Mouse (Mus musculus) lung, postnatal 0 days (tissue): ENCODE data around the gene Ninl. TPM values are rescaled to one million over a fixed set of nuclear protein-coding genes. Genes with fewer than 3 reads are reported as not detected.
A peak's percentile ranks its signal among the peaks of the same experiment; 100 is the strongest.

Source experiments
- ATAC-seq: fragments of 200-750 bp; cut with Nextera tagmentation; 2 replicates; pipeline ENCODE4 v1.8.0; 2017; ENCODE audit warnings: moderate library complexity
- DNase-seq: peaks from one replicate; pipeline ENCODE4 v3.0.0-alpha.2; 2016; ENCODE audit warnings: low spot score
- H3K27ac ChIP-seq: fragments of 300-500 bp; sonication (generic); 2 replicates; pipeline ENCODE4 v1.5.1; 2014; ENCODE audit warnings: antibody characterized with exemption, mild to moderate bottlenecking, low read length, mixed read lengths
- H3K27me3 ChIP-seq: fragments of 300-500 bp; sonication (generic); replicated peaks from 2 replicates; pipeline ENCODE4 v1.6.1; 2014; ENCODE audit warnings: low read length, mixed read lengths; ENCODE audit not compliant: insufficient read depth
- H3K36me3 ChIP-seq: fragments of 300-500 bp; sonication (generic); 2 replicates; pipeline ENCODE4 v1.6.1; 2014; ENCODE audit warnings: low read length, mixed read lengths; ENCODE audit not compliant: insufficient read depth
- H3K4me1 ChIP-seq: fragments of 300-500 bp; sonication (generic); 2 replicates; pipeline ENCODE4 v1.6.1; 2014; ENCODE audit warnings: antibody characterized with exemption, low read depth, low read length, mixed read lengths; ENCODE audit not compliant: insufficient read depth
- H3K4me2 ChIP-seq: fragments of 300-500 bp; sonication (generic); replicated peaks from 2 replicates; pipeline ENCODE4 v1.6.1; 2014; ENCODE audit warnings: low read depth, mild to moderate bottlenecking, low read length, moderate library complexity, mixed read lengths
- H3K4me3 ChIP-seq: fragments of 300-500 bp; sonication (generic); 2 replicates; pipeline ENCODE4 v1.5.1; 2014; ENCODE audit warnings: low read depth, low read length
- H3K9ac ChIP-seq: fragments of 300-500 bp; sonication (generic); replicated peaks from 2 replicates; pipeline ENCODE4 v1.6.1; 2014; ENCODE audit warnings: low read depth, mild to moderate bottlenecking
- H3K9me3 ChIP-seq: fragments of 300-500 bp; sonication (generic); 2 replicates; pipeline ENCODE4 v1.6.1; 2016; ENCODE audit warnings: low read length, mixed read lengths
- CTCF ChIP-seq: IDR thresholded peaks from 2 replicates; pipeline ENCODE4 v1.5.1; 2016; ENCODE audit warnings: antibody characterized with exemption, mild to moderate bottlenecking
- EP300 ChIP-seq: IDR thresholded peaks from 2 replicates; pipeline ENCODE4 v1.6.1; 2016; ENCODE audit warnings: antibody characterized with exemption, mild to moderate bottlenecking, control low read depth
- WGBS: fragments of 180-500 bp; shearing (Covaris S2); extraction: QIAGEN DNeasy Blood & Tissue Kit; methylation state at CpG from one replicate; pipeline ENCODE4 v1.1.7; 2014; 5-methylcytosine and 5-hydroxymethylcytosine counted together
- polyA plus RNA-seq: library from polyadenylated mRNA; unstranded; fragments of >200 nt; fragmentation: Nextera tagmentation; extraction: Ambion mirVana; gene quantifications from 2 replicates; pipeline ENCODE4 v1.2.1, GENCODE M21; 2015

The Ninl gene
- polyA plus RNA-seq, result 2.9 and 3.9 TPM in 2 replicates

- Histone ChIP-seq H3K27ac (peak within 1 kb of the TSS; percentile 73), H3K4me2 (peak within 1 kb of the TSS; percentile 97), H3K9ac (peak within 1 kb of the TSS; percentile 95), H3K27me3 (no peaks in the 10 kb centered on the region), H3K4me1 (peaks cover 11% of the 10 kb centered on the region; the same call in 1 of the 2 replicates), H3K36me3 (no peaks in the 10 kb centered on the region), H3K9me3 (no peaks in the 10 kb centered on the region), H3K4me3 (peak within 1 kb of the TSS; percentile 87)
- ATAC-seq (peak; percentile 97), DNase-seq (peak; percentile 98)
- no peak for TF ChIP-seq EP300
- TF ChIP-seq CTCF, result no peak
- WGBS, result under 1% methylated on average over 31 of the region's 34 CpGs
These were observed at the start of gene Ninl, which contains the start of gene Nanp for GRCm38 (mm10) chr2:151039232-151039695. Gene Ninl (minus strand): TSS chr2:151039382. Gene Nanp (minus strand): TSS chr2:151039398.

DNA sequence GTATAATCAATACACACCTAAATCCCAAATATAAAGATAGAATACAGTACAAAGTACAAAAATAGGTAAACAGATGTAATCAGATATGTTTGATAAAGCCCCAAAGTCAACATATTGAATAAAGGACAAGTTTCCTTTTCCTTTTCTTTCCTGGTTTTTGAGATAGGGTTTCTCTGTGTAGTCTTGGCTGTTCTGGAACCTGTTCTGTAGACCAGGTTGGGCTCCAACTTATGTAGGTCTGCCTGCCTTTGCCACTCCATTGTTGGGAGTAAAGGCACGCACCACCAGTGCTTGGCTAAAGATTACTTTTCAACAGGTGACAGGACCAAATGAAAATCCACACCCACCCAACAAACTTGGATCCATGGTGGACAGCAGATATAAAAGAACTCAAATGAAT lies 17.5 kb upstream of the Ninl start:
- no peaks in the 10 kb centered on the region for H3K4me1 ChIP-seq
- TF ChIP-seq CTCF (no peak), EP300 (no peak)
- WGBS, result 66% methylated on average over 1 of the region's 1 CpGs
- H3K9ac ChIP-seq, result no peak overlapping the region
- H3K27ac ChIP-seq, result no peak overlapping the region
- no peak overlapping the region for H3K4me2 ChIP-seq
- DNase-seq, result peak; percentile 3
- no peaks in the 10 kb centered on the region for H3K36me3 ChIP-seq
- no peaks in the 10 kb centered on the region for H3K27me3 ChIP-seq
- H3K9me3 ChIP-seq, result no peaks in the 10 kb centered on the region
- no peak overlapping the region for H3K4me3 ChIP-seq
- ATAC-seq, result no peak

GRCm38 (mm10) chr2:151040411-151040810 lies 1.2 kb upstream of the Ninl start:
- Histone ChIP-seq H3K36me3 (no peaks in the 10 kb centered on the region), H3K27me3 (no peaks in the 10 kb centered on the region), H3K9me3 (no peaks in the 10 kb centered on the region), H3K9ac (no peak overlapping the region), H3K27ac (no peak overlapping the region), H3K4me1 (peaks cover 11% of the 10 kb centered on the region; the same call in 1 of the 2 replicates), H3K4me3 (no peak overlapping the region), H3K4me2 (no peak overlapping the region)
- 82% methylated on average over 1 of the region's 1 CpGs for WGBS
- TF ChIP-seq EP300 (no peak), CTCF (no peak)
- no peak for DNase-seq
- ATAC-seq, result no peak

DNA sequence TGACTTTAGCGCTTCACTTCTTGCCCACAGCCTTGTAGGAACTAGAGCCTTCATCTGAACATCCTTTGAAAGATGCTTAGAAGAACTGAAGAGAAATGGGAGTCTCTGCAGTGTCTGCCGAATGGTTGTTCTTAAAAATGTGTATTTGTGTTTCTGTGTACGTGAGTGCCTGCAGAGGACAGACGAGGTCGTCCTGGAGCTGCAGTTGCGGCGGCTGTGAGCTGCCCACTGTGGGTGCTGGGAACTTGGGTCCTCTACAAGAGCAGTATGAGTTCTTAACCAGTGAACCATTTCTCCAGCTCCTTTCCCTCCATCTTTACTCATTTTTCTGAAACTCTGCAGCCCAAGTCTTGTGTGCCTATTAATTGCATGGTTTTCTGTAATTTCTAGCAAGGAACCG lies 544 bp upstream of the Ninl start:
- Histone ChIP-seq H3K4me2 (peak overlapping the region; percentile 97), H3K27me3 (no peaks in the 10 kb centered on the region), H3K27ac (peak overlapping the region; percentile 20), H3K4me1 (peaks cover 11% of the 10 kb centered on the region; the same call in 1 of the 2 replicates), H3K9ac (peak overlapping the region; percentile 95), H3K4me3 (peak overlapping the region; percentile 87), H3K9me3 (no peaks in the 10 kb centered on the region), H3K36me3 (no peaks in the 10 kb centered on the region)
- ATAC-seq (no peak), DNase-seq (no peak)
- WGBS, result 33% methylated on average over 8 of the region's 8 CpGs
- no peak for TF ChIP-seq EP300
- TF ChIP-seq CTCF, result no peak

- H3K4me2 ChIP-seq, result peak overlapping the region; percentile 97
- H3K4me3 ChIP-seq, result peak overlapping the region; percentile 87
- H3K4me1 ChIP-seq, result peaks cover 11% of the 10 kb centered on the region; the same call in 1 of the 2 replicates
- no peaks in the 10 kb centered on the region for H3K9me3 ChIP-seq
- DNase-seq (peak; percentile 45), ATAC-seq (peak; percentile 66)
- WGBS, result 0% methylated on average over 23 of the region's 30 CpGs
- H3K27me3 ChIP-seq, result no peaks in the 10 kb centered on the region
- H3K36me3 ChIP-seq, result no peaks in the 10 kb centered on the region
- H3K27ac ChIP-seq, result peak overlapping the region; percentile 73; the same call in 1 of the 2 replicates
- H3K9ac ChIP-seq, result peak overlapping the region; percentile 95
- TF ChIP-seq EP300 (no peak), CTCF (no peak)
These were observed 365 bp downstream of the Ninl start for GRCm38 (mm10) chr2:151038811-151039222.

DNA sequence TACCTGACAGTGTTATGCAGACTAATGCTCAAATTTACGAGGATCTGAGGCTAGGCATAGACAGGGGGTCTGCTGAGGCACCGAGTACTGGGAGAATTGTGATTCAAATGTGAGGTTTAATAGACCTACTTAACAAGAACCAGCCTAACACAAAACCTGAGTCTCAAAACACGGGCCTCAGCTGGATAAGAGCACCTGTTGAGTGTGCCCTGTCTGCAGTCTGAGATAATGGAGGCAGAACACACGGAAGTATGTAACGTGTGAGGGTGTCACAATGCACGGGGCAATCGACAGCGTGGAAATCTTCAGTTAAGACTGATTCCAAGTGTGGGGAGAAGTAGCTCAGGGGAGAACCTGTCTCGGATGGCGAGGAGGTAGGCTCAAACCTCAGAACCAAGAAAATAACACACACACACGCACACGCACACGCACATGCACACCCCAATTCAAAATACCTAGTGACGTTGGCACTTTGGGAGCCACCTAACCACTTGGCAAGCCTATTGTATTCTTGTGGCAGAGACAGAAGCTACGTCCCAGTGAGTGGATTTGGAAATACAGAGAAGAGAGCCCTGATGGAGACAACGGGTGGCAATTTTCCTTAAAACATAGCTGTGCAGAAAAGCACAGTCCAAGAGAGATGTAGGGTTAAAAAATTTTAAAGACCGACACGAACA lies 1.2 kb downstream of the Ninl start:
- ATAC-seq (no peak), DNase-seq (peak; percentile 14)
- Histone ChIP-seq H3K9me3 (no peaks in the 10 kb centered on the region), H3K9ac (peak overlapping the region; percentile 95), H3K4me1 (peaks cover 11% of the 10 kb centered on the region; the same call in 1 of the 2 replicates), H3K27me3 (no peaks in the 10 kb centered on the region), H3K4me2 (peak overlapping the region; percentile 97), H3K27ac (no peak overlapping the region), H3K4me3 (peak overlapping the region; percentile 87), H3K36me3 (no peaks in the 10 kb centered on the region)
- 37% methylated on average over 18 of the region's 18 CpGs for WGBS
- no peak for TF ChIP-seq EP300
- no peak for TF ChIP-seq CTCF
